Mouse (Mus musculus): ENCODE data around the gene Tenm4. TPM values are rescaled to one million over a fixed set of nuclear protein-coding genes. Genes with fewer than 3 reads are reported as not detected.

Tenm4 gene
- total RNA-seq, 2 experiments from 2014 or later = 0.13 to 0.73 TPM

DNA sequence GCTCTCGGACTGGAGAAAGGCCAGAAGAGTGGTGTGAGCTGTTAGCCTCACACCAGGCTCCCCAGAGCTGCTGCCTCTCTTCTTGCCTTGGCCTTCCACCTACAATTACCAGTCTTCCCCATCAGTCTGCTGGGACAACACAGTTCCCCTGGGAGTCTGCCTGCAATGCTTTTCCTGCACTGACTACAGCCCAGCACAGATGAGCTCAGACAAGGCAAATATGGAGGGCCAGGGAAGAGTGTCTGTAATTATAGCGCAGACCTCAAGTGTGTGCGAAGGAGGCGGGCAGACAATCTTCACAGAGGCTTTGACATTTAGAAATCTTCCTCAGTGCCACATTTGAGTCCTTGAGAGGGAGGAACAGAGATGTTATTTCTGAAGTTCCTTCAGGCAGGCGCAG, 509.4 kb downstream of the Tenm4 start:
- DNase-seq = no peak
- intact Hi-C loops (cut with DNase I) = no loop called here
- TF ChIP-seq CTCF (IDR thresholded peaks at IDR 0.05) = no peak
- Histone ChIP-seq H3K27ac (no peak overlapping the region), H3K4me3 (no peak overlapping the region)

DNA sequence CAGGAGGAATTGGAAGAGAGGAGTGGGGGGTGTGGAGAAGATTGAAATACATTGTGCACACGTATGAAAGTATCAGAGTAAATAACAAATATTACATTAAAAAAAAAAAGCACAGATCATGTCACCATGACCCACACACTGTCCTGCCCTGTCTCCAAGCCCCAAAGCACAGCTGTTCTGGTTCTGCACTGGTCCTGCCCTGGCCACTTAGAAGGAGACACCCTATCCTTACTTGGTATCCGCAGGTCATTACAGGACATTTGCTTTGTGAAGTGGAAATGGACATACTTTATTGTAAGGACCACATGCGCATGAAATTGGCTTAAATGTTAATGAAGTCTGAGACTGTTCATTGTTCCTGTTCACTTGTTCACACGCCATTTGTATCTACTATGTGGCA, 510.8 kb downstream of the Tenm4 start:
- no peak for TF ChIP-seq CTCF (IDR thresholded peaks at IDR 0.05)
- no peak overlapping the region for H3K4me3 ChIP-seq

DNA sequence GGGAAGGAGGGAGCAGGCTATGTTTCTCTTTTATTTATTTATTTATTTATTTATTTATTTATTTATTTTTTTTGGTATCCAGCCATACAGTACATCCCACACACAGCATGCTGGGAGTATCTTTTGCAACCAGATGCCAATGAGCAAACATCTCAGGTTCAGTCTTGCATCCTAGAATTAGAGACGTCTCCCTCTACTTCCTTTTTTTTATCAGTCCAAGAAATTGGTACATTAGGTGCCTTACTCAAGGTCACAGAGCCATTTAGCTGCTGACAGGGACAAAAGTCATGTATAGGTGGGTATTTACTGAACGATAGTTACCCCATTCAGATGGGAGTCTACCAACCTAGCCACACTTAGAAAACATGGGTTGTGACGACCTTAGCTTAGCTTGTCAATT, 517.1 kb downstream of the Tenm4 start:
- DNase-seq = no peak
- no peak for TF ChIP-seq CTCF (IDR thresholded peaks at IDR 0.05)
- no peak overlapping the region for H3K27ac ChIP-seq
- intact Hi-C loops (cut with DNase I) = no loop called here
- H3K4me3 ChIP-seq = no peak overlapping the region

More for the DNA sequence above, 510.8 kb downstream of the Tenm4 start:
- no peak overlapping the region for H3K27ac ChIP-seq
- intact Hi-C loops (cut with DNase I) = no loop called here
- no peak for DNase-seq

DNA sequence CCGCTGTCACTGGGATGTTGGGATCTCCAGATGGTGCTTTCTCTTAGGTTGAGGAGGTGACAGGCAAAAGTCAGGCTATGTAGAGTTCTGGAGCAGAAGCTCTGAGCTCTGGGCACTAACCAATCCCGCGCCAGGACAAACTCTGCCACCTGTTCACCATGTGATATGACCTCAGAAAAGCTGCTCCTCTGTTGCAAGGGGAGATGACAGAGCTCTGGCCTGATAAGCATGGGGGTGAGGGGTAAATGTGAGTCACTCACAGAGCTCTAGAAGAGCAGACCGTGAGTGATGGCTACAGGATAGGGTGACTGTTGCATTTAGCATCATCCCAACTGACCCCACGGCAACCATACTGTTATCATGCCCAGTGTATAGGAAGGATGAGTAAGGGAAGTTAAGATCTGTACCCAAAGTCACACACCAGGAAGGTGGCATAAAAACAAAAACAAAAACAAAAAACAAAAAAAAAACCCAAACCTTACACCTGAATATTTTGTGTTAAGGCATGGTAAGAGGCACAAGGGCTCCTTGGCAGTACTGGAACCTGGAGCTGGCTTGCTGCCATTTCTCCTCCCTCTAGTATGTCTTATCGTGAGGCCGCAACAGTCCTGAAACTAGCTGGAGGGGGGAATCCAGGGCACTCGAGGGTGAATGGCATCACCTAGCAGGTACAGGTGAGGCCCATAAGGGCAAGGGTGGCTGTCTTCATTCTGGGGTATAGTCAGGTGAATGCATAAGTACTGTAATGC, 530.2 kb downstream of the Tenm4 start:
- Histone ChIP-seq H3K4me3 (no peak overlapping the region), H3K27ac (no peak overlapping the region)
- TF ChIP-seq CTCF (IDR thresholded peaks at IDR 0.05) = no peak
- no peak for DNase-seq
- intact Hi-C loops (cut with DNase I) = no loop called here

DNA sequence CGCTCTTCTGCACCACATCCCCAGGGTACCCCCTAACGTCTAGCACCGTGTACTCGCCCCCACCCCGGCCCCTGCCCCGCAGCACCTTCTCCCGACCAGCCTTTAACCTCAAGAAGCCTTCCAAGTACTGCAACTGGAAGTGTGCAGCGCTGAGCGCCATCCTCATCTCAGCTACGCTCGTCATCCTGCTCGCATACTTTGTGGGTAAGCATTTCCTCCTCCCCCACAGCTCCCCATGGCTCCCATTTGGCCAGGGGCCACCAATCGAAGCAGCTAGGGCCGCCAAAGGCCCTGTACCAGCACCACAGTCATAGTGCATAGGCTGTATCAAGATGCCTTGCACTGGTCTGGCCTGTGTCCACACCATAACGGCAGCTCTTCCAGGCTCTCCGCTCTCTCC, 532.9 kb downstream of the Tenm4 start:
- Histone ChIP-seq H3K27ac (no peak overlapping the region), H3K4me3 (no peak overlapping the region)
- DNase-seq = no peak
- intact Hi-C loops (cut with DNase I) = no loop called here
- no peak for TF ChIP-seq CTCF (IDR thresholded peaks at IDR 0.05)

DNA sequence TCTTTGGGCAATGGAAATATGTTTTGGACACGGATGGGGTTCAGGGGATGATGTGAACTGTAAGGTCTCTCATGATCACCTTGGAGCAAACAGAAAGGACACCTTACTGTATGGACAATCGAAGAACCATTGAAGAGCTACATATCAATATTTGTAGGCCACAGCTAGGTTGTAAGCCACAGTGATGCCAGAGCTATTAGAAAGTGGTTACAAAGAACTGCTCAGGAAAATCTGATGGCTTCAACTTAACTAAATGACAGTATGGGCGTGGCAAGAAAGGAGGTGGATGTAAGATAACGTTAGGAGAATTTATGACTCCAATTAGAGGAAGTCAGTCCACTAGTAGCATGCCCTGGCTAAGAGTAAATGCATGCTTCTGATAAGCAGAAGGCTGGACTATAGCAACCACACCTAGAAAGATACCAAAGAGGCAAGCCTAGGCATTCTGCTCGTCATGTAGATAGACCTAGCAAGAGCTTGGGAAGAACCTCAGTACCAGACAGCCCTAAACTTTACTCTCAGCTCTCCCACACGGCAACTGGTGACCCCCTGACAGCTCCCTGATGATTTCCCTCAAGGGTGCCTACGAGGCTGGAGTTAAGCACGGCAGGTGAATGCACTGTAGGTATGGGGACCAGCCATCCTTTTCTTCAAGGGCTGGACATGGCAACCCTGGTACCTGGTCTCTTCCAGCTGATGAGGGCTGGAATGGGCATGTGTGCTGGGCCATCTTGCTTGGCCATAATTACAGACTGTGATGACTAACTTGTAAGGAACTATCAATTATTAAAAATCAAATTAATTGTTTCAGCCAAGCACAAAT, 534.5 kb downstream of the Tenm4 start:
- no peak overlapping the region for H3K27ac ChIP-seq
- no peak for TF ChIP-seq CTCF (IDR thresholded peaks at IDR 0.05)
- intact Hi-C loops (cut with DNase I) = no loop called here
- H3K4me3 ChIP-seq = no peak overlapping the region
- no peak for DNase-seq

DNA sequence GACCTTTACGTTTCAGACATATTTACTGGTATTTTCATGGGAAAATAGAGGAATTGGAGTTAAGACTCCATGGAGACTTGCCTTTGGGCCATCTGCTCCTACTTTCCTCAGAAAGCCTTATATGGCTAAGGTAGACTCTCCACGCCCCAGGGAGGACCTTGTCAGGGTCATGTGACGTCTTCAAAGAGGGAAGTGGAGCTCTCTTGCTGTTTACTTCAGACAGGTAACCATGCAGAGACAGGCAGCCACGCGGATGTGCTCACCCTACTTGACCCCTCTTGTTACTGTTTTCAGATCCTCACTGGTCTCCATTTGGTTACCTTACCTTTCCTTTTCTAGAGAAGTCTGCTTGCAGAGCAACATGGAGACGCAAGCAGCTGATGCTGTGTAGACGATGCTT, 535.5 kb downstream of the Tenm4 start:
- DNase-seq = no peak
- intact Hi-C loops (cut with DNase I) = no loop called here
- no peak for TF ChIP-seq CTCF (IDR thresholded peaks at IDR 0.05)
- Histone ChIP-seq H3K4me3 (no peak overlapping the region), H3K27ac (no peak overlapping the region)

DNA sequence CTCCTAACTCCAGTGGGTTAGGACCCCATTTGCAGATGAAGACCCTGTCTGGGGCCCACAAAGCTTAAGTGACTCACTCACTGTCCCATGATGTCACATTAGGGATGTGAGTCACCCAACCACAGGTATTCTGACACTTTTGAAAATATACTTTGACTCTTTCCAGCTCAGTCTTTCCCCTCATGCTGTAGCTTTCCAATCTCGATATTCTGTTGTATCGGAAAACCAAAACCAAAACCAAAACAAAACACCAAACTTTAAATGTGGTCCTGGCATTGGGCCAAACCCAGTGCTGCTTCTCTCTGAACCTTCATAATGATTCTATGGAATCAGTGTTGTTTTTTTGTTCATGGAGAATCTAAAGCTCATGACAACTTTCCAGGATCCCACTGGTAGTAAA, 536.1 kb downstream of the Tenm4 start:
- no peak overlapping the region for H3K27ac ChIP-seq
- no peak for TF ChIP-seq CTCF (IDR thresholded peaks at IDR 0.05)
- intact Hi-C loops (cut with DNase I) = no loop called here
- H3K4me3 ChIP-seq = no peak overlapping the region
- no peak for DNase-seq

DNA sequence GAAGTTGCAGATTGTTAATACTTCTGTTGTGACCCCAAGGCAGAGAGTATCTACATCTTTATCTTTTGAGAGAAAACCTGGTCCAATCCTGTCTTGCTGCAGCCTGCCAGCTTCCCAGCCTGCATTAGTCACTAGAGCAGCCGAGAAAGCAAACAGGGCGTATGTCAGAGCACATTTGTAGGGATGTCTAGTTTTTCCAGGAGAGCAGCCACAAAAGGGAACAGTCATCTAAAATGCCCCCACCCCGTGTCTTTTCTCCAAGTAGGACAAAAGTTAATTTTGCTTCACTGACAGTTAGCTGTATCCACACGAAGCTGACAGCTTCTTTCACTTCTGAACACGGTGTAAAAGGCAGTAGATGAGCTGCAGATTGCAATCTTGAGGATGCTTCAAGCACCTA, 537.0 kb downstream of the Tenm4 start:
- no peak for DNase-seq
- H3K27ac ChIP-seq = no peak overlapping the region
- intact Hi-C loops (cut with DNase I) = no loop called here
- H3K4me3 ChIP-seq = no peak overlapping the region
- no peak for TF ChIP-seq CTCF (IDR thresholded peaks at IDR 0.05)

DNA sequence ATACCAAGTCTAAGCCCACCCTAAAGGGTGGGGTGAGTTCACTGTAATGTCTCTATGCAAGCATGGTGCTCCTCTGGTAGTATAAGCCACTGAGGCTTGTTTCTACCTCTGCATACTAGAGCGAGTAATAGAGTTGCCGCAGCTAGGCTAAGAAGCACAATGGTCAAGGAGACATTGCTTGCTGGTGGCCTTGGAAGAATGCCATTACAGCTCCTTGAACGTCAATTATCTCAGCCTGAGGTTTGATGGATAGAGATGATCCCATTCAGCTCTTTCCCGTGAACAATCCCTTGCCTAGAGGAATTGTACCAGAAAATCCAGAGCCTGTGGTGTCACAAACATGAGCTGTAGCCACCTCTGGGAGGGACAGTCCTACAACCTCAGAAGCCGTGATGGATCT, 537.5 kb downstream of the Tenm4 start:
- H3K4me3 ChIP-seq = no peak overlapping the region
- no peak overlapping the region for H3K27ac ChIP-seq
- no peak for DNase-seq
- no peak for TF ChIP-seq CTCF (IDR thresholded peaks at IDR 0.05)
- intact Hi-C loops (cut with DNase I) = no loop called here

DNA sequence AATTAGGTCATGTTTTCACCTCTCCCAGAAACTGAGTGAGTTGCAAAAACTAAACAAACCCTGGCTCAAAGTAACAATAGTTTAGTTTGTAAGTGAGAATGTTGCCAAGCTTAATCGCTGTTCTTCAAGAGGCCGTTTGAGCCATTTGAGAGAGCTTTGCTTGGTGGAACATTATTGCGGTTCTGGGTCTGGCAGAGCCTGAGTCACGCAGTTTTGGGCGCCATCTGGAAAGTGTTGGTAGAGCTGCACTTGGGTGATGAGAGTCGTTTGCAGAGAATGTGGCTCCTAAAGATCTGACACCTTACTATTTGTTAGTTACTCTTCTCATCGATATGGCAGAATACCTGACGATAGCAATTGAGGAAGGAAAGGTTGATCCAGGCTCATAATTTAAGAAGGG, 537.9 kb downstream of the Tenm4 start:
- no peak for TF ChIP-seq CTCF (IDR thresholded peaks at IDR 0.05)
- intact Hi-C loops (cut with DNase I) = no loop called here
- no peak overlapping the region for H3K27ac ChIP-seq
- DNase-seq = no peak
- H3K4me3 ChIP-seq = no peak overlapping the region

DNA sequence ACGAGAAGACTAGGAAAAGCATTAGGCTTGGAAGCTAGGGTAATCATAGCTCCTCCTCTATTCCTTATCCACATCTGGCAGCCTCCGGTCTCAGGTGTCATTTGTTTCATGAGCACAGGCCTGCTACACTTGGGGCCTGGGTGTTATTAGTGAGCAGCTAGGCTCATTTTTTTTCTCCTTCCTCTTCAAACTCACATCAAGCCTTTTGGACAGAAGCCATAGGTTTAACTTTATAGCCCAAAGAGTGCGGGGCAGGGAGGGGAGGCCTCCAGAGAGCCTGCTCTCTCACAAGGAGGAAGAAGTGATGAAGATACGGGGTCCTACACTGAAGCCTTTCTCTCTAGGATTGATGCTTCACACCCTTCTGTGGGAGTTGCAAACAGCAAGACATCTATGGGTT, 538.8 kb downstream of the Tenm4 start:
- H3K27ac ChIP-seq = no peak overlapping the region
- no peak overlapping the region for H3K4me3 ChIP-seq
- DNase-seq = no peak
- intact Hi-C loops (cut with DNase I) = no loop called here
- TF ChIP-seq CTCF (IDR thresholded peaks at IDR 0.05) = no peak

DNA sequence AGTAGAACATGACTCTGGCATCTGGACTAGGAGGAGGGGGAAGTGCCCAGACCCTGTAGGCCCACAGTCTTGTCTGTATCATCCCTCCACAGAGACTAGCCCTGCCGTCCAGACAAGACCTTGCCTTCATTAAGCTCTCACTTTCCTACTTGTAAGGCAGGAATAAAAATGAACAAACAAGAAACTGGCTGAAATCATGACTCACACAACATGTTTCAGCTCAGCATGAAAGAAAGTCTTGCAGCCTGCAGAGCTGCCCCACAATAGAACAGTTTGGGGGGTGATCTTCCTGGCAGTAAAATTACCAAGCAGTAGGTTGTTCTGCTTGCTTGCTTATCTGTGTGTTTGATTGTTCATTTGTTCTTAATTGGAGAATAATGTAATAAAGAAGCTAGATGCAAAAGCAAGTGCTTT, 539.6 kb downstream of the Tenm4 start:
- TF ChIP-seq CTCF (IDR thresholded peaks at IDR 0.05) = no peak
- Histone ChIP-seq H3K4me3 (no peak overlapping the region), H3K27ac (no peak overlapping the region)
- no peak for DNase-seq
- intact Hi-C loops (cut with DNase I) = no loop called here

DNA sequence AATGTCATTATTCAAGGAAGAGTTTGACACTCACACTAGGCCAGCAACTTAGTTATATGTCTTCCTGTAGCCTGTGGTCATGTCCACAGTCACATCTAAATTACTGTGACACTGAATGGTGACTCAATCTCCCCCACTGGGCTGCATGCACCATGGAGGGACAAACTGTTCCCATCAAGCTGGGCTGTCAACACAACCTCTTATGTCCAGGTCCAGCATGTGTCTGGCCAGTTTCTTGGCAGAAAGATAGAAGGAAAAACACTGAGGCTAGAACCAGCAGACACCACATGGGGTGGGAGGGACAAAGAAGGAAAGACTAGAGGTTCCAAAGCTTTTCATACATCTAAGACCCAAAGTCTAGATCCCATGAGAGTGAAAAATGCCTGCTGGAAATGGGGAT, 541.8 kb downstream of the Tenm4 start:
- intact Hi-C loops (cut with DNase I) = no loop called here
- H3K4me3 ChIP-seq = no peak overlapping the region
- no peak for DNase-seq
- H3K27ac ChIP-seq = no peak overlapping the region
- no peak for TF ChIP-seq CTCF (IDR thresholded peaks at IDR 0.05)
